Mouse (Mus musculus) liver, adult 2 months (tissue): Measurements from ENCODE around the gene Ubl4b. TPM values are rescaled to one million over a fixed set of nuclear protein-coding genes. Genes with fewer than 3 reads are reported as not detected.

Experiments used
- DNase-seq: peaks from one replicate; pipeline ENCODE4 v3.0.0-alpha.2; 2011; ENCODE audit warnings: low read depth, low spot score; ENCODE audit errors: extremely low read depth
- H3K27ac ChIP-seq: fragments of 200-500 bp; replicated peaks from 2 replicates; pipeline ENCODE4 v1.5.1; 2012; ENCODE audit warnings: low read depth, mild to moderate bottlenecking, control low read depth, inconsistent platforms, low read length; ENCODE audit not compliant: insufficient read depth
- H3K27me3 ChIP-seq: fragments of 200-500 bp; 2 replicates; pipeline ENCODE4 v1.6.1; 2012; ENCODE audit warnings: mild to moderate bottlenecking, moderate library complexity, low read length, inconsistent platforms; ENCODE audit not compliant: control insufficient read depth, insufficient read depth
- H3K36me3 ChIP-seq: fragments of 200-500 bp; 2 replicates; pipeline ENCODE4 v1.6.1; 2012; ENCODE audit warnings: low read length, inconsistent platforms; ENCODE audit not compliant: control insufficient read depth, insufficient read depth
- H3K4me1 ChIP-seq: fragments of 200-500 bp; 2 replicates; pipeline ENCODE4 v1.6.1; 2011; ENCODE audit warnings: low read length; ENCODE audit not compliant: control insufficient read depth, insufficient read depth
- H3K4me3 ChIP-seq: fragments of 200-500 bp; 2 replicates; pipeline ENCODE4 v1.5.1; 2011; ENCODE audit warnings: low read depth, mild to moderate bottlenecking, control low read depth, low read length, moderate library complexity; ENCODE audit not compliant: insufficient read depth
- H3K79me2 ChIP-seq: fragments of 200-500 bp; 2 replicates; pipeline ENCODE4 v1.6.1; 2012; ENCODE audit warnings: inconsistent platforms, mild to moderate bottlenecking, low read length, moderate library complexity; ENCODE audit not compliant: control insufficient read depth, insufficient read depth
- H3K9ac ChIP-seq: fragments of 200-500 bp; 2 replicates; pipeline ENCODE4 v1.6.1; 2012; ENCODE audit warnings: low read depth, mild to moderate bottlenecking, control low read depth, inconsistent platforms, low read length
- CTCF ChIP-seq: fragments of 200-500 bp; IDR thresholded peaks from 2 replicates; pipeline ENCODE4 v1.5.1; 2011; ENCODE audit warnings: low read depth, low read length, control low read depth
- POLR2A ChIP-seq: fragments of 200-500 bp; IDR thresholded peaks from 2 replicates; pipeline ENCODE4 v1.6.1; 2011; ENCODE audit warnings: low read length, control low read depth; ENCODE audit not compliant: insufficient read depth; ENCODE audit errors: extremely low read depth
- WGBS: fragments of 180-500 bp; shearing (Covaris S2); methylation state at CpG from one replicate; pipeline ENCODE4 v1.1.7; 2018; 5-methylcytosine and 5-hydroxymethylcytosine counted together
- polyA plus RNA-seq: library from polyadenylated mRNA; depleted of rRNA; stranded (reverse); fragments of >200 nt; gene quantifications from 2 replicates; pipeline ENCODE4 v1.2.3, GENCODE M21; 2012
- total RNA-seq: library from RNA; depleted of rRNA; stranded (reverse); fragments of >200 nt; gene quantifications from 2 replicates; pipeline ENCODE4 v1.2.3, GENCODE M21; 2014

Gene Ubl4b
- total and polyA plus RNA-seq, 2 experiments = not detected

DNA sequence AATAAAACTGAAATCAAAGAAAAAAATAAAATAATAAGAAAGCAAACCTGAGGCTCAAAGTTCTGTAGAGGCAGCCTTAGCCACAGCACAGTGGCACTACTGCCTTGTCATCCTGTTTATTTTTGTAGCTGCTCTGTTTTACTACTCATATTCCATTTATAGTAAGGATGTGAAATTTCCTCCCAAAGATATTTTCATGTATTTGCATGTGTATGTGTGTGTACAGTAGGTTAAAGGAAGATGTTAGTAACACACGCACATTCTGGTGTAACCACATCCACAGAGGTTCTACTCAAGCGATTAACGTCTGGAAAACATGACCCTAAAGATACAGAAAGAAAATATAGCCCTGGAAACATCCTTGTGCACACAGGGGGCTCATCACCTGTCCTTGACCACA is 21.9 kb upstream of the Ubl4b start:
- Histone ChIP-seq H3K79me2 (no peaks in the 10 kb centered on the region), H3K4me3 (no peak overlapping the region), H3K4me1 (no peaks in the 10 kb centered on the region), H3K27me3 (peaks cover 12% of the 10 kb centered on the region), H3K27ac (no peak overlapping the region), H3K36me3 (no peaks in the 10 kb centered on the region), H3K9ac (no peak overlapping the region)
- WGBS = 82% methylated on average over 3 of the region's 3 CpGs
- no peak for DNase-seq
- TF ChIP-seq POLR2A (no peak), CTCF (no peak)

DNA sequence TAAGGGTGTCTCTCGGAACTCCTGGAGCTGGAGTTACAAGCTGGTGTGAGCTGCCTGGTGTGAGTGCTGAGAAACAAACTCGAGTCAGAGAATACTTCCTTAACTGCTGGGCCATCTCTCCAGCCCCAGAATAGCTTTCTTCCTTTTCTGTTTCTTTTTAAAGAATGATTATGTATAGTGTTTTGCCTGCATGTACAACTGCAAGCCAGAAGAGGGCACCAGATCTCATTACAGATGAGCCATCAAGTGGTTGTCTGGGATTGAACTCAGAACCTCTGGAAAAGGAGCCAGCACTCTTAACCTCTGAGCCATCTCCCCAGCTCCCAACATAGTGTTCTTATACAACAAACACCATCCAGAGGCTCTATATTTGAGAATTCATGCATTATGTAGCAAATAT is 16.3 kb upstream of the Ubl4b start:
- Histone ChIP-seq H3K4me1 (no peaks in the 10 kb centered on the region), H3K9ac (no peak overlapping the region), H3K79me2 (no peaks in the 10 kb centered on the region), H3K36me3 (no peaks in the 10 kb centered on the region), H3K27me3 (no peaks in the 10 kb centered on the region), H3K4me3 (no peak overlapping the region), H3K27ac (no peak overlapping the region)
- WGBS = 54% methylated on average over 2 of the region's 2 CpGs
- peak; percentile 12 for DNase-seq
- TF ChIP-seq POLR2A = no peak
- no peak; the same call in 1 of the 2 replicates for TF ChIP-seq CTCF

DNA sequence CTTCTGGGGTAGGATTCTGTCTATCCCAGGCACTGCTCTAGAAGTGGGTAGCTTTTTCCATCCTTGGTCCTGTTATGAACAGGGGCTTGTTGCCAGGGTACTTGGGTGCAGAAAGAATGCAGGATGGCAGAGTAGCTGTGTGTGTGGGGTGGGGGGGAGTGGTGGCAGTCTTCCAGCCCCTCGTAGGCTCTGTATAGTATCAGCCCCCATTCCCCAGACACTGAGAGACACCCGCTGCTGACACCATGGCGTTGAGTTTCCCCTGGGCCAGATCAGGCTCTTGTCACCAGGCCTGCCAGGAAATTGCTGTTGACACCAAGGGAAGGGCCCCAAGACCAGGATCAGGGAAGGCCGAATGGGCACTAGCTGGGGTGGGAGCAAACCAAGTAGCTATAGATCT is 13.8 kb upstream of the Ubl4b start:
- no peak for TF ChIP-seq CTCF
- Histone ChIP-seq H3K27ac (no peak overlapping the region), H3K36me3 (no peaks in the 10 kb centered on the region), H3K4me3 (no peak overlapping the region), H3K27me3 (no peaks in the 10 kb centered on the region), H3K9ac (no peak overlapping the region), H3K4me1 (no peaks in the 10 kb centered on the region), H3K79me2 (no peaks in the 10 kb centered on the region)
- no peak for DNase-seq
- 79% methylated on average over 4 of the region's 4 CpGs for WGBS

DNA sequence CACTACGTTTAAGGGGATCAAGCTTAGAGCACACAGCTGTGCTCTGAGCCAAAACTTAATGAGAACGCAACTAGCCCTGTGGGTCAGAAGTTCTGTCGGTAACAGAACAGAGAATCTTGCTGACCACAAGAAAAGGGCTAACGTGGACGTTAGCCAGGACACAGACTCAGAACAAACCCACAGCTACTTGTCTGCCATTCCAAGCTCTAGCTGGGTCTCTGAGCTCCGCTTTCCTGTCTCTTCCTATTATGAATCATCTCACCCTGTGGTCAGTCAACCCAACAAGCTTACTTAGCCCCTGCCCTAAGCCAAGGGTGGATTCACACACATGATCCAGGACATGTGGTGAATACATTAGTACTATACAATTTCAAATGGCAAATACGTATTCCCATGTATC is 12.9 kb upstream of the Ubl4b start:
- Histone ChIP-seq H3K36me3 (no peaks in the 10 kb centered on the region), H3K4me3 (no peak overlapping the region), H3K4me1 (no peaks in the 10 kb centered on the region), H3K9ac (no peak overlapping the region), H3K27ac (no peak overlapping the region), H3K27me3 (no peaks in the 10 kb centered on the region), H3K79me2 (no peaks in the 10 kb centered on the region)
- WGBS = 83% methylated on average over 7 of the region's 7 CpGs
- TF ChIP-seq CTCF = no peak
- no peak for TF ChIP-seq POLR2A
- no peak for DNase-seq

DNA sequence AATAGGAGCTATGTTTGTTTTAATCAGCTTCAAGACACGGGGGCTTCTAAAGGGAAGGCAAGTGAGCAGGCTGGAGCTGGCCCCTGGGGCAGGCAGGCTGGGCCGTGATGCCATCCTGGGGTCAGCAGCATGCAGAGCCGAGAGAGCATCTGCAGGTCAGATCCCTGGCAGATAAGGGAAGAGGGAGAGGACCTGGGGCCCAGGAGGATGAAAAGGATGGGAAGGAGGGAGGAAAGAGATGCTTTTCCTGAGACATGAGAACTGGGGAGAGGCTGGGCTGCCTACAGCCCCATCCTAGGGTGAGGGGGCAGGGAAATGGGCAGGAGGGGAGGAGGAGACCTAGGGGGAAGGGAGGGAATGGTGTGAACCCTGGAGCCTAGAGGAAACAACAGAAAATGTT is 10.5 kb upstream of the Ubl4b start:
- 35% methylated on average over 3 of the region's 3 CpGs for WGBS
- no peak for DNase-seq
- TF ChIP-seq POLR2A (no peak), CTCF (no peak)
- no peak overlapping the region for H3K9ac ChIP-seq
- H3K4me1 ChIP-seq = no peaks in the 10 kb centered on the region
- no peak overlapping the region for H3K27ac ChIP-seq
- no peaks in the 10 kb centered on the region for H3K27me3 ChIP-seq
- H3K4me3 ChIP-seq = no peak overlapping the region
- H3K36me3 ChIP-seq = no peaks in the 10 kb centered on the region
- no peaks in the 10 kb centered on the region for H3K79me2 ChIP-seq

DNA sequence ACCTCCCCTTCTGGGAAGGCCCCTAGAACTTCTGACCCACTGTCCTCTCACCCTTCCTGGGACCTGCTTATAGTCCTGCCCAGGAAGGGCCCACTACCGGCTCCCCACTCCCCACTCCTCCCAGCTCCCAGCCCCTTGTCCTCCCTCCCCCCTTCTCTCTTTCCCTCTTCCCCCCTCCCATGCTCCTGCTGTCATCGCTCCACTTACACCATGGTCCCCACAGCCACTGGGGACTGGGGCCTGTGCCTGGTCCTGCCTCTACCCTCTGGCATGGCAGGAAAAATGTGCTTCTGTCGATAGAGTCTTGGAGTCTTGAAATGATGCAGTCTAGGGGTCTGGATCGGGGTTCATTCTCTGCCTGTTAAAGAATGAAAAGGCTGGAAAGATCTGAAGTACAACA is 9.0 kb upstream of the Ubl4b start:
- no peaks in the 10 kb centered on the region for H3K4me1 ChIP-seq
- no peaks in the 10 kb centered on the region for H3K36me3 ChIP-seq
- H3K9ac ChIP-seq = no peak overlapping the region
- H3K27me3 ChIP-seq = no peaks in the 10 kb centered on the region
- 60% methylated on average over 4 of the region's 4 CpGs for WGBS
- H3K4me3 ChIP-seq = no peak overlapping the region
- no peak overlapping the region for H3K27ac ChIP-seq
- no peaks in the 10 kb centered on the region for H3K79me2 ChIP-seq
- TF ChIP-seq POLR2A = no peak
- TF ChIP-seq CTCF = no peak
- DNase-seq = no peak
